Mouse (Mus musculus) G1E (cell line): Measurements from ENCODE around the gene Npas3. TPM values are rescaled to one million over a fixed set of nuclear protein-coding genes. Genes with fewer than 3 reads are reported as not detected.
A peak's percentile ranks its signal among the peaks of the same experiment; 100 is the strongest.

Experiments
- ATAC-seq: 2 replicates; pipeline ENCODE4 v1.8.0; 2016; ENCODE audit warnings: mild to moderate bottlenecking; ENCODE audit not compliant: insufficient number of reproducible peaks, poor library complexity, low FRiP score, severe bottlenecking; ENCODE audit errors: extremely low read depth
- DNase-seq: peaks from one replicate; pipeline ENCODE4 v3.0.0; 2012; ENCODE audit warnings: low spot score
- H3K27me3 ChIP-seq: 2 replicates; pipeline ENCODE4 v1.6.1; 2012; ENCODE audit warnings: mild to moderate bottlenecking, low read length, inconsistent platforms; ENCODE audit not compliant: insufficient read depth
- H3K36me3 ChIP-seq: replicated peaks from 2 replicates; pipeline ENCODE3; 2012; ENCODE audit warnings: mild to moderate bottlenecking, inconsistent platforms
- H3K4me1 ChIP-seq: 2 replicates; pipeline ENCODE4 v1.6.1; 2012; ENCODE audit warnings: low read depth, low read length, inconsistent platforms, mixed read lengths; ENCODE audit not compliant: insufficient read depth
- H3K4me3 ChIP-seq: 2 replicates; pipeline ENCODE4 v1.5.1; 2012; ENCODE audit warnings: low read depth, mild to moderate bottlenecking, inconsistent platforms, low read length, moderate library complexity, mixed read lengths
- H3K9me3 ChIP-seq: replicated peaks from 2 replicates; pipeline ENCODE4 v1.6.1; 2012; ENCODE audit warnings: inconsistent platforms
- CTCF ChIP-seq: IDR thresholded peaks from 2 replicates; pipeline ENCODE4 v1.5.1; 2012; ENCODE audit warnings: low read depth, low read length, inconsistent platforms, mixed read lengths
- GATA1 ChIP-seq: IDR thresholded peaks from 2 replicates; pipeline ENCODE4 v1.6.1; 2012; ENCODE audit warnings: borderline replicate concordance, low read length, inconsistent platforms, mixed read lengths
- GATA2 ChIP-seq: IDR thresholded peaks from 2 replicates; pipeline ENCODE4 v1.6.1; 2012; ENCODE audit warnings: low read depth, low read length, inconsistent platforms, borderline replicate concordance
- POLR2AphosphoS5 ChIP-seq: IDR thresholded peaks from 2 replicates; pipeline ENCODE4 v1.6.1; 2012; ENCODE audit warnings: low read depth, low read length, inconsistent platforms; ENCODE audit not compliant: insufficient replicate concordance
- TAL1 ChIP-seq: conservative IDR thresholded peaks from 2 replicates; pipeline ENCODE4 v1.6.1; 2012; ENCODE audit warnings: low read depth, low read length, inconsistent platforms, mixed read lengths
- polyA plus RNA-seq: library from polyadenylated mRNA; stranded (reverse); fragments of >175 nt; gene quantifications from 2 replicates; pipeline ENCODE4 v1.2.3, GENCODE M21; 2012
- total RNA-seq, 2 experiments: library from RNA; stranded (forward) in 1 of 2; stranded (reverse) in 1 of 2; fragments of 200-1000 nt in 1 of 2; fragments of >200 nt in 1 of 2; fragmentation: Nextera tagmentation in 1 of 2; gene quantifications; 2 replicates each; pipeline ENCODE4 v1.2.3; 2014 to 2017

Npas3 gene
- total and polyA plus RNA-seq, 3 experiments, result 0.11 TPM; not detected in 2

- ATAC-seq (no peak), DNase-seq (no peak)
- Histone ChIP-seq H3K4me1 (no peaks in the 10 kb centered on the region), H3K4me3 (no peak overlapping the region), H3K9me3 (peaks cover 36% of the 10 kb centered on the region), H3K36me3 (no peaks in the 10 kb centered on the region), H3K27me3 (no peaks in the 10 kb centered on the region)
- TF ChIP-seq POLR2AphosphoS5, result no peak
Observed at GRCm38 (mm10) chr12:53317801-53318200, 69.3 kb downstream of the Npas3 start.

- TF ChIP-seq GATA1 (no peak), CTCF (no peak), TAL1 (no peak), POLR2AphosphoS5 (no peak)
- ATAC-seq (no peak), DNase-seq (no peak)
- H3K27me3 ChIP-seq, result no peaks in the 10 kb centered on the region
- H3K4me1 ChIP-seq, result no peaks in the 10 kb centered on the region
- H3K36me3 ChIP-seq, result no peaks in the 10 kb centered on the region
- H3K4me3 ChIP-seq, result no peak overlapping the region
- H3K9me3 ChIP-seq, result peaks cover 39% of the 10 kb centered on the region
Observed at GRCm38 (mm10) chr12:53320526-53320925, 72.0 kb downstream of the Npas3 start.

- Histone ChIP-seq H3K4me3 (no peak overlapping the region), H3K27me3 (no peaks in the 10 kb centered on the region), H3K36me3 (no peaks in the 10 kb centered on the region), H3K9me3 (peaks cover 40% of the 10 kb centered on the region), H3K4me1 (no peaks in the 10 kb centered on the region)
- ATAC-seq (no peak), DNase-seq (no peak)
- no peak for TF ChIP-seq GATA2
Observed at GRCm38 (mm10) chr12:53321018-53321417, 72.5 kb downstream of the Npas3 start.

GRCm38 (mm10) chr12:53321944-53322343 is 73.5 kb downstream of the Npas3 start:
- no peak for ATAC-seq
- no peaks in the 10 kb centered on the region for H3K27me3 ChIP-seq
- no peak for DNase-seq
- H3K4me1 ChIP-seq, result no peaks in the 10 kb centered on the region
- H3K9me3 ChIP-seq, result peaks cover 39% of the 10 kb centered on the region
- TF ChIP-seq GATA1, result no peak
- no peak for TF ChIP-seq POLR2AphosphoS5
- no peak for TF ChIP-seq GATA2
- TF ChIP-seq TAL1, result no peak
- no peak for TF ChIP-seq CTCF
- no peaks in the 10 kb centered on the region for H3K36me3 ChIP-seq
- H3K4me3 ChIP-seq, result no peak overlapping the region

GRCm38 (mm10) chr12:53327653-53328188 is 79.2 kb downstream of the Npas3 start:
- Histone ChIP-seq H3K36me3 (no peaks in the 10 kb centered on the region), H3K9me3 (peaks cover 40% of the 10 kb centered on the region), H3K4me1 (no peaks in the 10 kb centered on the region), H3K27me3 (no peaks in the 10 kb centered on the region), H3K4me3 (no peak overlapping the region)
- TF ChIP-seq POLR2AphosphoS5 (no peak), TAL1 (no peak), CTCF (no peak), GATA2 (no peak), GATA1 (no peak)
- ATAC-seq, result no peak
- DNase-seq, result no peak

- ATAC-seq (no peak), DNase-seq (no peak)
- Histone ChIP-seq H3K27me3 (no peaks in the 10 kb centered on the region), H3K4me1 (no peaks in the 10 kb centered on the region), H3K9me3 (peaks cover 41% of the 10 kb centered on the region), H3K36me3 (no peaks in the 10 kb centered on the region), H3K4me3 (no peak overlapping the region)
- TF ChIP-seq TAL1 (no peak), POLR2AphosphoS5 (no peak)
Observed at GRCm38 (mm10) chr12:53328257-53328736, 79.8 kb downstream of the Npas3 start.

- no peak for DNase-seq
- no peak for TF ChIP-seq GATA1
- ATAC-seq, result no peak
- Histone ChIP-seq H3K36me3 (no peaks in the 10 kb centered on the region), H3K9me3 (peaks cover 38% of the 10 kb centered on the region), H3K4me3 (peak overlapping the region; percentile 33; the same call in 1 of the 2 replicates), H3K4me1 (no peaks in the 10 kb centered on the region), H3K27me3 (no peaks in the 10 kb centered on the region)
Observed at GRCm38 (mm10) chr12:53330141-53330540, 81.7 kb downstream of the Npas3 start.
